Mouse (Mus musculus): ENCODE data around the gene Tbc1d1.

DNA sequence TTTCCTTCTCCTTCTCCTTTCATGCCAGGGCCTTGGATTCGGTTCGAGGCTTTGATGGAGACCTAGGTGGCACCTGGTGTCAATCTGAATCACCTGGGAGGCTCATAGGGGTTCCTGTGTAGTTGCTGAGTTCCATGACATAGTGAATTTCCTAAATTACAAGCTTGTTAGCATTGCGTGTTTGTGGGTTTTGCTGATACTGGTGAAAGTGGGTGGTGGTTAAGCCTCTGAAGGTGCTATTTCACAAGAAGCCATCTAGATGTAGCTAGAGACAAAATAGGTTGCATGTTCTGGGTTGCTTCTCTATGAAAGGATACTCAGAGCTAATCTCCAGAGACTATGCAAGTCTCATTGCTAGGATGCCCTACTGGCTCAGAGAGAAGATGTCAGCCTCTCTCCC lies 56.5 kb downstream of the Tbc1d1 start:
- TF ChIP-seq EP300 (optimal IDR thresholded peaks at IDR 0.05), result no peak
- TF ChIP-seq CTCF (IDR thresholded peaks at IDR 0.05; ENCODE audit: low read depth), result no peak
